Comparison of ENCODE assay signal across 8 mouse cellular contexts in genomic region chr7:81454331-81455039, GRCm38 (mm10). TPM values are rescaled to one million over a fixed set of nuclear protein-coding genes. Genes with fewer than 3 reads are reported as not detected.
A peak's percentile ranks its signal among the peaks of the same experiment; 100 is the strongest.
DNase-seq lines count a peak whose midpoint lies in the region; ATAC-seq lines count a peak whose summit lies in the region.

No protein-coding gene starts in this region.

- H3K27me3 ChIP-seq in embryonic facial prominence, embryonic 12.5 days, result peaks cover 69% of the 10 kb centered on the region
- H3K27me3 ChIP-seq in heart, embryonic 10.5 days (ENCODE audit: insufficient read depth, poor library complexity, severe bottlenecking), result peaks cover 94% of the 10 kb centered on the region
- H3K27me3 ChIP-seq in midbrain, embryonic 16.5 days (ENCODE audit: control insufficient read depth, insufficient read depth, low read depth, low read length), result peaks cover 49% of the 10 kb centered on the region

- peak overlapping the region; percentile 48 for H3K4me3 ChIP-seq in embryonic facial prominence, embryonic 12.5 days
- H3K4me3 ChIP-seq in heart, embryonic 10.5 days, result peak overlapping the region; percentile 68
- H3K4me3 ChIP-seq in midbrain, embryonic 16.5 days (ENCODE audit: low read depth, low read length), result peak overlapping the region; percentile 63

- no peaks in the 10 kb centered on the region for H3K36me3 ChIP-seq in embryonic facial prominence, embryonic 12.5 days
- H3K36me3 ChIP-seq in heart, embryonic 10.5 days, result no peaks in the 10 kb centered on the region
- H3K36me3 ChIP-seq in midbrain, embryonic 16.5 days (ENCODE audit: control insufficient read depth, insufficient read depth, low read length), result no peaks in the 10 kb centered on the region

- no peak overlapping the region for H3K27ac ChIP-seq in embryonic facial prominence, embryonic 12.5 days
- peak overlapping the region; percentile 76 for H3K27ac ChIP-seq in heart, embryonic 10.5 days
- no peak overlapping the region for H3K27ac ChIP-seq in midbrain, embryonic 16.5 days (ENCODE audit: low read length)

- 2% methylated on average over 77 of the region's 87 CpGs for WGBS in embryonic facial prominence, embryonic 12.5 days
- 1% methylated on average over 74 of the region's 87 CpGs for WGBS in heart, embryonic 10.5 days
- 2% methylated on average over 55 of the region's 87 CpGs for WGBS in midbrain, embryonic 16.5 days

- DNase-seq in ovary, postnatal 36 days (ENCODE audit: low spot score), result peak; percentile 40
- no peak for DNase-seq in ovary, adult 18-20 months (ENCODE audit: low spot score)
- DNase-seq in heart, embryonic 10.5 days (ENCODE audit: low spot score), result no peak
- peak; percentile 37 to 49 for DNase-seq in kidney, adult 8-10 months
- peak; percentile 12 for DNase-seq in liver
- peak; percentile 42 for DNase-seq in urinary bladder, adult 2 months (ENCODE audit: low spot score)

- no peaks in the 10 kb centered on the region for H3K9me3 ChIP-seq in embryonic facial prominence, embryonic 12.5 days
- no peaks in the 10 kb centered on the region for H3K9me3 ChIP-seq in heart, embryonic 10.5 days
- H3K9me3 ChIP-seq in midbrain, embryonic 16.5 days (replicated peaks; ENCODE audit: control insufficient read depth, low read length, poor library complexity, severe bottlenecking), result no peaks in the 10 kb centered on the region

- peaks cover 25% of the 10 kb centered on the region for H3K4me1 ChIP-seq in embryonic facial prominence, embryonic 12.5 days
- peaks cover 27% of the 10 kb centered on the region for H3K4me1 ChIP-seq in heart, embryonic 10.5 days
- peaks cover 26% of the 10 kb centered on the region for H3K4me1 ChIP-seq in midbrain, embryonic 16.5 days (ENCODE audit: control insufficient read depth, insufficient read depth, low read length)

- no peak for ATAC-seq in embryonic facial prominence, embryonic 12.5 days (ENCODE audit: insufficient number of reproducible peaks, insufficient read depth, low FRiP score, low TSS enrichment)
- peak; percentile 65 for ATAC-seq in midbrain, embryonic 16.5 days

- H3K9ac ChIP-seq in embryonic facial prominence, embryonic 12.5 days, result 0 out of 2 replicates have a peak overlapping the region, but pooled peaks have one; percentile 29
- H3K9ac ChIP-seq in midbrain, embryonic 16.5 days (ENCODE audit: low read depth, low read length), result peak overlapping the region; percentile 65

- H3K4me2 ChIP-seq in embryonic facial prominence, embryonic 12.5 days (replicated peaks), result peak overlapping the region; percentile 93
- peak overlapping the region; percentile 95 for H3K4me2 ChIP-seq in midbrain, embryonic 16.5 days (ENCODE audit: low read length)

RNA-seq across cellular contexts. Expression of gene Cpeb1, which starts 0.8 kb away (rescaled TPM):
- 2.3 and 3.6 TPM in 2 replicates for polyA plus RNA-seq in embryonic facial prominence, embryonic 12.5 days (2016; fragmentation: Nextera tagmentation; extraction: Ambion mirVana)
- 1.8 and 3.1 TPM in 2 replicates for polyA plus RNA-seq in heart, embryonic 10.5 days (2016; fragmentation: Nextera tagmentation; extraction: Ambion mirVana)
- polyA plus RNA-seq in midbrain, embryonic 16.5 days (2015; fragmentation: Nextera tagmentation; extraction: Ambion mirVana), result 3.9 and 6.6 TPM in 2 replicates
- 52.4 and 67.9 TPM in 2 replicates for polyA plus RNA-seq in urinary bladder, adult 2 months (2012; rRNA removed)

RNA-seq across cellular contexts. Expression of gene Ap3b2, which starts 39.2 kb away (rescaled TPM):
- polyA plus RNA-seq in embryonic facial prominence, embryonic 12.5 days (2016; fragmentation: Nextera tagmentation; extraction: Ambion mirVana), result 7.6 and 10.9 TPM in 2 replicates
- polyA plus RNA-seq in heart, embryonic 10.5 days (2016; fragmentation: Nextera tagmentation; extraction: Ambion mirVana), result 12.9 and 16.8 TPM in 2 replicates
- polyA plus RNA-seq in midbrain, embryonic 16.5 days (2015; fragmentation: Nextera tagmentation; extraction: Ambion mirVana), result 161 TPM in 2 replicates
- polyA plus RNA-seq in urinary bladder, adult 2 months (2012; rRNA removed), result 1.4 and 2.1 TPM in 2 replicates

RNA-seq across cellular contexts. Expression of gene BC048679, which starts 43.6 kb away (rescaled TPM):
- not detected in 2 replicates for polyA plus RNA-seq in embryonic facial prominence, embryonic 12.5 days (2016; fragmentation: Nextera tagmentation; extraction: Ambion mirVana)
- not detected in 2 replicates for polyA plus RNA-seq in heart, embryonic 10.5 days (2016; fragmentation: Nextera tagmentation; extraction: Ambion mirVana)
- polyA plus RNA-seq in midbrain, embryonic 16.5 days (2015; fragmentation: Nextera tagmentation; extraction: Ambion mirVana), result not detected in 2 replicates
- polyA plus RNA-seq in urinary bladder, adult 2 months (2012; rRNA removed), result not detected in 2 replicates

Comparison
In these comparisons a context has a peak if more than half of its experiments do, and no peak if none do; other contexts are left out.
1. DNase-seq: peak in ovary, postnatal 36 days (single experiment), kidney, adult 8-10 months (2 of 2), liver (single experiment) and urinary bladder, adult 2 months (single experiment); none in ovary, adult 18-20 months (single experiment) and heart, embryonic 10.5 days (single experiment).
2. Peak in every context shown above with its lines, with median percentiles within 50 percentile points of each other: H3K4me3 ChIP-seq.